Mouse (Mus musculus) limb, embryonic 11.5 days (tissue): ENCODE data around the gene Ikzf4. TPM values are rescaled to one million over a fixed set of nuclear protein-coding genes. Genes with fewer than 3 reads are reported as not detected.
A peak's percentile ranks its signal among the peaks of the same experiment; 100 is the strongest.

Source experiments
- ATAC-seq: fragments of 200-750 bp; cut with Nextera tagmentation; 2 replicates; pipeline ENCODE4 v1.8.0; 2017; ENCODE audit warnings: low read depth; ENCODE audit not compliant: insufficient number of reproducible peaks, low FRiP score, low TSS enrichment
- DNase-seq: peaks from one replicate; pipeline ENCODE4 v3.0.0-alpha.2; 2015; ENCODE audit warnings: low spot score
- H3K27ac ChIP-seq: fragments of 300-500 bp; sonication (generic); replicated peaks from 2 replicates; pipeline ENCODE4 v1.5.1; 2014; ENCODE audit warnings: low read depth, mild to moderate bottlenecking, low read length
- H3K27me3 ChIP-seq: fragments of 300-500 bp; sonication (generic); 2 replicates; pipeline ENCODE4 v1.6.1; 2014; ENCODE audit warnings: mild to moderate bottlenecking, low read length, mixed read lengths; ENCODE audit not compliant: control insufficient read depth, insufficient read depth
- H3K36me3 ChIP-seq: fragments of 300-500 bp; sonication (generic); 2 replicates; pipeline ENCODE4 v1.6.1; 2014; ENCODE audit warnings: mild to moderate bottlenecking, low read length, moderate library complexity, mixed read lengths; ENCODE audit not compliant: control insufficient read depth, insufficient read depth
- H3K4me1 ChIP-seq: fragments of 300-500 bp; sonication (generic); 2 replicates; pipeline ENCODE4 v1.6.1; 2014; ENCODE audit warnings: low read length, mixed read lengths; ENCODE audit not compliant: control insufficient read depth, insufficient read depth
- H3K4me2 ChIP-seq: fragments of 300-500 bp; sonication (generic); 2 replicates; pipeline ENCODE4 v1.6.1; 2014; ENCODE audit warnings: low read depth, mild to moderate bottlenecking, moderate library complexity; ENCODE audit not compliant: severe bottlenecking
- H3K4me3 ChIP-seq: fragments of 300-500 bp; sonication (generic); 2 replicates; pipeline ENCODE4 v1.5.1; 2014; ENCODE audit warnings: low read depth, low read length
- H3K9ac ChIP-seq: fragments of 300-500 bp; sonication (generic); 2 replicates; pipeline ENCODE4 v1.6.1; 2014; ENCODE audit warnings: mild to moderate bottlenecking, low read length
- H3K9me3 ChIP-seq: fragments of 300-500 bp; sonication (generic); 2 replicates; pipeline ENCODE4 v1.6.1; 2016; ENCODE audit warnings: low read length; ENCODE audit not compliant: control insufficient read depth
- WGBS: fragments of 180-500 bp; shearing (Covaris S2); extraction: QIAGEN DNeasy Blood & Tissue Kit; methylation state at CpG from one replicate; pipeline ENCODE4 v1.1.7; 2014; 5-methylcytosine and 5-hydroxymethylcytosine counted together
- polyA plus RNA-seq: library from polyadenylated mRNA; unstranded; fragments of >200 nt; fragmentation: Nextera tagmentation; extraction: Ambion mirVana; gene quantifications from 2 replicates; pipeline ENCODE4 v1.2.1, GENCODE M21; 2014

Ikzf4 gene
- 3.2 and 3.4 TPM in 2 replicates for polyA plus RNA-seq

- peak within 1 kb of the TSS; percentile 48 for H3K4me3 ChIP-seq
- H3K27me3 ChIP-seq: no peaks in the 10 kb centered on the region
- H3K4me1 ChIP-seq: peaks cover 4% of the 10 kb centered on the region; the same call in 1 of the 2 replicates
- no peaks in the 10 kb centered on the region for H3K36me3 ChIP-seq
- H3K4me2 ChIP-seq: peak within 1 kb of the TSS; percentile 72
- 2% methylated on average over 36 of the region's 36 CpGs for WGBS
- peak; percentile 72 for DNase-seq
- H3K9me3 ChIP-seq: no peaks in the 10 kb centered on the region
- H3K9ac ChIP-seq: peak within 1 kb of the TSS; percentile 60
- peak; percentile 75 for ATAC-seq
- no peak within 1 kb of the TSS for H3K27ac ChIP-seq
Measured at GRCm38 (mm10) chr10:128645111-128646011, at the start of gene Ikzf4. TSS of gene Ikzf4 (minus strand) at chr10:128645991.

- 0 out of 2 replicates have a peak, but pooled peaks cover 2% of the 10 kb centered on the region for H3K36me3 ChIP-seq
- H3K9me3 ChIP-seq: no peaks in the 10 kb centered on the region
- under 1% methylated on average over 22 of the region's 22 CpGs for WGBS
- peak overlapping the region; percentile 81 for H3K4me3 ChIP-seq
- peak overlapping the region; percentile 54 for H3K4me2 ChIP-seq
- DNase-seq (peak; percentile 31), ATAC-seq (no peak; the same call in 1 of the 2 replicates)
- no peaks in the 10 kb centered on the region for H3K27me3 ChIP-seq
- H3K4me1 ChIP-seq: peaks cover 5% of the 10 kb centered on the region; the same call in 1 of the 2 replicates
- peak overlapping the region; percentile 92 for H3K27ac ChIP-seq
- peak overlapping the region; percentile 92 for H3K9ac ChIP-seq
Measured at GRCm38 (mm10) chr10:128695411-128695991, 49.7 kb upstream of the Ikzf4 start.

- Histone ChIP-seq H3K9me3 (no peaks in the 10 kb centered on the region), H3K4me2 (peak overlapping the region; percentile 90), H3K36me3 (0 out of 2 replicates have a peak, but pooled peaks cover 3% of the 10 kb centered on the region), H3K9ac (no peak overlapping the region), H3K27me3 (no peaks in the 10 kb centered on the region), H3K4me1 (peaks cover 3% of the 10 kb centered on the region; the same call in 1 of the 2 replicates), H3K27ac (no peak overlapping the region), H3K4me3 (peak overlapping the region; percentile 53)
- DNase-seq (no peak), ATAC-seq (no peak)
- WGBS: 4% methylated on average over 9 of the region's 9 CpGs
Measured at GRCm38 (mm10) chr10:128674469-128675008, 28.7 kb upstream of the Ikzf4 start.

DNA sequence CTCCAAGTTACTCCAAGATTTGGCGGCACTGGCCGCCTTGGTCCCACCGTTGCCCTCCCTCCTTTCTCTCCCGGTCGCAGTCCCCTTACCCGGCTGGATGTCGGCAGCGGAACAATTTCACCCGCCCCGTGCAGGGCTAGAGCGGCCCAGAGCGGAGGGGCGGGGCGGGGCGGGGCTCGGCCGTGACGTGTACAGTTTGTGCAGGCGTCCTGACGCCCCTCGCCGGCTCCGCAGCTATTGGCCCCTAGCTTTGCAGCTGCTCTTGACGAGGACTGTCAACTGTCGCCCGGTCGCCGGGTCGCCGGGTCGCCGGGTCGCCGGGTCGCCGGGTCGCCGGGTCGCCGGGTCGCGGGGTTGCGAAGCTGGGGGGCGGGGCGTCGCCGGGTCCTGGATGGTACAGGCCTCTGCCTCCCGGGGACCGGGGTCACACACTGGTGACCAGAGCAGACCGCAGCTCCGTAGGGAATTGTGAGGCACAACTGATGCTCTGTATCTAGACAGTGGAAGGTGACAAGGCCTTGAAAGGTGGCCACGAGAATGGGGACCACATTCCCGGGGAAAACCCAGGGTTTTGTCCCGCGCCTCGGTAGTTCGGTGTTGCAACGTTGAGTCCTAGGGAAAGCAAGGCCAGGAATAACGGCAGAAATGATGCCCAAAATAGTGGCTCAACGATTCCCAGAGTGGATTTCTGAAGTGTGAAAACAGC is 28.1 kb upstream of the Ikzf4 start, which contains the start of gene Suox:
Suox (minus strand) TSS at position 311 of the 706 bp plus-strand sequence.
- 0 out of 2 replicates have a peak, but pooled peaks cover 3% of the 10 kb centered on the region for H3K36me3 ChIP-seq
- peak within 1 kb of the TSS; percentile 53 for H3K4me3 ChIP-seq
- peaks cover 3% of the 10 kb centered on the region; the same call in 1 of the 2 replicates for H3K4me1 ChIP-seq
- no peaks in the 10 kb centered on the region for H3K27me3 ChIP-seq
- ATAC-seq: peak; percentile 87
- under 1% methylated on average over 60 of the region's 60 CpGs for WGBS
- peak within 1 kb of the TSS; percentile 62 for H3K9ac ChIP-seq
- H3K9me3 ChIP-seq: no peaks in the 10 kb centered on the region
- H3K27ac ChIP-seq: no peak within 1 kb of the TSS
- peak; percentile 92 for DNase-seq
- H3K4me2 ChIP-seq: peak within 1 kb of the TSS; percentile 90

- H3K4me2 ChIP-seq: no peak overlapping the region
- H3K4me3 ChIP-seq: no peak overlapping the region
- no peaks in the 10 kb centered on the region for H3K27me3 ChIP-seq
- peaks cover 3% of the 10 kb centered on the region; the same call in 1 of the 2 replicates for H3K4me1 ChIP-seq
- DNase-seq (no peak), ATAC-seq (no peak)
- 0 out of 2 replicates have a peak, but pooled peaks cover 3% of the 10 kb centered on the region for H3K36me3 ChIP-seq
- 94% methylated on average over 9 of the region's 9 CpGs for WGBS
- H3K27ac ChIP-seq: no peak overlapping the region
- H3K9me3 ChIP-seq: no peaks in the 10 kb centered on the region
- H3K9ac ChIP-seq: no peak overlapping the region
Measured at GRCm38 (mm10) chr10:128671148-128671547, 25.4 kb upstream of the Ikzf4 start.

GRCm38 (mm10) chr10:128668790-128669672 is 23.2 kb upstream of the Ikzf4 start:
- H3K4me1 ChIP-seq: peaks cover 3% of the 10 kb centered on the region; the same call in 1 of the 2 replicates
- H3K27ac ChIP-seq: peak overlapping the region; percentile 57; the same call in 1 of the 2 replicates
- peak overlapping the region; percentile 70 for H3K4me3 ChIP-seq
- H3K9ac ChIP-seq: peak overlapping the region; percentile 65
- peak; percentile 74 for ATAC-seq
- H3K4me2 ChIP-seq: peak overlapping the region; percentile 71
- H3K9me3 ChIP-seq: no peaks in the 10 kb centered on the region
- under 1% methylated on average over 42 of the region's 42 CpGs for WGBS
- DNase-seq: peak; percentile 84
- no peaks in the 10 kb centered on the region for H3K27me3 ChIP-seq
- 0 out of 2 replicates have a peak, but pooled peaks cover 3% of the 10 kb centered on the region for H3K36me3 ChIP-seq

- H3K9me3 ChIP-seq: no peaks in the 10 kb centered on the region
- ATAC-seq (no peak), DNase-seq (no peak)
- no peak overlapping the region for H3K27ac ChIP-seq
- H3K4me2 ChIP-seq: no peak overlapping the region
- H3K27me3 ChIP-seq: no peaks in the 10 kb centered on the region
- H3K4me1 ChIP-seq: no peaks in the 10 kb centered on the region
- no peak overlapping the region for H3K9ac ChIP-seq
- no peak overlapping the region for H3K4me3 ChIP-seq
- WGBS: 94% methylated on average over 2 of the region's 2 CpGs
- no peaks in the 10 kb centered on the region for H3K36me3 ChIP-seq
Measured at GRCm38 (mm10) chr10:128665806-128666205, 20.0 kb upstream of the Ikzf4 start.
